Mouse (Mus musculus): Measurements from ENCODE around the gene Ptpra. TPM values are rescaled to one million over a fixed set of nuclear protein-coding genes. Genes with fewer than 3 reads are reported as not detected.
A peak's percentile ranks its signal among the peaks of the same experiment; 100 is the strongest.
"Not testable (repeated sequence)": the region's sequence is repeated elsewhere in the genome, so short reads cannot be mapped to it uniquely, and the experiment has no call there.

Ptpra gene
- polyA plus RNA-seq, 1 experiment from 2014 or later: 104 TPM

DNA sequence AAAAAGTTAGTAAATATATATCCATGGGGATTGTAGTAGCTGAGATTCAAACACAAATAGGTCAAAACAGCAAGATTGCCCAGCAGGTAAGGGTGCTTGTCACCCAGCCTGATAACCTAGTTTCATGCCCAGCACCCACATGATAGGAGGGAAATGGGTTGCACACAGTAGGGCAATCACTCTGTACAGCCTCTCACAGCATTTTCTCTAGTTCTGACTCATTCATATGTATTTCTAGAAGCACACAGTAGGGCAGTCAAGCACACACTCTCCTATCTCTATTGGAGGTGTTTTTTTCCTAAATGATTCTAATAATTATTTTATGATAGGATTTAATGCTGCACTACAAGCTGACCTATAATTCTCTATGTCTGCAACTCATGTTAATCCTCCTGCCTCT, 119.8 kb downstream of the Ptpra start:
- H3K4me3 ChIP-seq: no peak overlapping the region
- no peaks in the 10 kb centered on the region for H3K9me3 ChIP-seq
- ATAC-seq (ENCODE audit: low FRiP score, low read depth): no peak

DNA sequence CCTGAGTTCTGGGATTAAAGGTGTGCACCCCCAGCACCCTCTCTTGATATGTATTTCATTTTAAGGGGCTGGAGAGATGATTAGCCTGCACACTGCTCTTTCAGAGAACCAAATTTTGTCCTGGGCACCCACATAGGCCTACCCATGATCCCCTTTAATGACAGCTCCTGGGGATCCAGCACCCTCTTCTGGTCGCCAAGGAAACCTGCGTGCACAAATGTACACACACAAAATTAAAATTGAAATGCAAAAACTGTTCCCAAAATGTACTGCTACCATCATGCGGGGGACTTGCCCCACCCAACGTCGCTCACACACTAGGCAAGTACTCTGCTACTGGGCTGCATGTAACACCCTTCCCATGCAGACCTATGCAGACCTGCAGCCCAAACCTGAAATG, 124.9 kb downstream of the Ptpra start:
- peaks cover 14% of the 10 kb centered on the region for H3K4me1 ChIP-seq
- H3K9me3 ChIP-seq: no peaks in the 10 kb centered on the region
- H3K27me3 ChIP-seq: peaks cover 66% of the 10 kb centered on the region
- H3K36me3 ChIP-seq: no peaks in the 10 kb centered on the region
- WGBS: 81% methylated on average over 5 of the region's 5 CpGs
- no peak overlapping the region for H3K9ac ChIP-seq
- H3K4me2 ChIP-seq (replicated peaks): no peak overlapping the region
- no peak overlapping the region for H3K4me3 ChIP-seq
- no peak for ATAC-seq (ENCODE audit: low FRiP score, low read depth)
- no peak overlapping the region for H3K27ac ChIP-seq

More for the DNA sequence above, 119.8 kb downstream of the Ptpra start:
- H3K27me3 ChIP-seq: peaks cover 15% of the 10 kb centered on the region
- no peak overlapping the region for H3K27ac ChIP-seq
- H3K36me3 ChIP-seq: peaks cover 19% of the 10 kb centered on the region
- H3K9ac ChIP-seq: no peak overlapping the region
- peaks cover 6% of the 10 kb centered on the region for H3K4me1 ChIP-seq
- H3K4me2 ChIP-seq (replicated peaks): no peak overlapping the region

DNA sequence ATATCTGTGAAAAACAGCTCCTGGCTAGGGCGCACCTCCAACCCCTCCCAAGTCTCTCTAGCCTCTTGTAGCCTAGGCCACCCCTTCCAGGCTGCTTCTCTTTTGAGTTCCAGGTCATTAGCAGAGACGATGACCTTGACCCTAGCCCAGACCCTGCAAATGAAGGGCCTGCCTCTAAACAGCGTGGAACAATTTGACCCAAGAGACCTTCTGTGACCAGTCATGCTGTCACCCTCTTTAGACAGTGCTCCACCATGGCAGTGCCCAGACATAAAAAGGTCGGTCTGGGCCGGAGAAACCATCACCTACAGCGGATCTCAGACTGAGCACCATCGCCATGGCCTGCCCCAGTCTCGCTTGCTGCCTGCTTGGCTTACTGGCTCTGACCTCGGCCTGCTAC, 125.8 kb downstream of the Ptpra start, which contains the start of gene Oxt:
TSS of gene Oxt (plus strand) at position 301 of the 400 bp plus-strand sequence.
- peak within 1 kb of the TSS; percentile 42 for H3K4me3 ChIP-seq
- no peaks in the 10 kb centered on the region for H3K9me3 ChIP-seq
- H3K36me3 ChIP-seq: no peaks in the 10 kb centered on the region
- H3K4me2 ChIP-seq (replicated peaks): peak within 1 kb of the TSS; percentile 63
- H3K4me1 ChIP-seq: peaks cover 23% of the 10 kb centered on the region
- WGBS: 45% methylated on average over 9 of the region's 9 CpGs
- ATAC-seq (ENCODE audit: low FRiP score, low read depth): no peak
- H3K9ac ChIP-seq: peak within 1 kb of the TSS; percentile 54
- no peak within 1 kb of the TSS for H3K27ac ChIP-seq
- peaks cover 75% of the 10 kb centered on the region for H3K27me3 ChIP-seq

DNA sequence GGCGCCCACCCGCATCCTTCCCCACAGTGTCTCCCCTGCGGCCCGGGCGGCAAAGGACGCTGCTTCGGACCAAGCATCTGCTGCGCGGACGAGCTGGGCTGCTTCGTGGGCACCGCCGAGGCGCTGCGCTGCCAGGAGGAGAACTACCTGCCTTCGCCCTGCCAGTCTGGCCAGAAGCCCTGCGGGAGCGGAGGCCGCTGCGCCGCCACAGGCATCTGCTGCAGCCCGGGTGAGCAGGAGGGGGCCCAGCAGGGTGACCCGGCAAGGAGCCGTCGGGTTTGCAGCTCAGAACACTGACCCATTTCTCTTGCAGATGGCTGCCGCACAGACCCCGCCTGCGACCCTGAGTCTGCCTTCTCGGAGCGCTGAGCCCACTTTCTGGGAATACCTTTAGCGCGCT, 126.5 kb downstream of the Ptpra start:
- ATAC-seq (ENCODE audit: low FRiP score, low read depth): not testable (repeated sequence)

DNA sequence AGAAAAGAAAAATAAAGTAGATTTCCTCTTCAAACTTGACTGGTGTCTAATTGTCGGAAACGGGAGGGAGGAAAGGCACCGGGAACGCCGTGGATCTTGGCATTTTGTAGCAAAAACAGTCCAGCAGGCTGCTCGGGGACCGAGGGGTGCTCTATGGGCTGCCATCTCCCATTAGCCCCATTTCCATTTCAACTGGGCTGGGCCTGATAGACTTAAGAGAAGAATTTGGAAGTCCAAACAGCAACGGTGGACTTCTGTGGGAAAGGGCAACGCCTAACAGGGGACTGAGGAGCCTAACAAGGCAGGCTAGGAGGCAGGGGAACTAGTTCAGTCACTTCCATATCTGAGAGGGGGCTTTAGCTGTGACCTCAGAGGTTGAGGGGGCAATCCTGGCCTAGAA, 126.9 kb downstream of the Ptpra start:
- Histone ChIP-seq H3K27ac (no peak overlapping the region), H3K4me3 (peak overlapping the region; percentile 42), H3K9me3 (no peaks in the 10 kb centered on the region), H3K36me3 (no peaks in the 10 kb centered on the region), H3K4me2 (replicated peaks) (peak overlapping the region; percentile 63), H3K9ac (peak overlapping the region; percentile 1; the same call in 1 of the 2 replicates), H3K27me3 (peaks cover 86% of the 10 kb centered on the region), H3K4me1 (peaks cover 26% of the 10 kb centered on the region)
- WGBS: 6% methylated on average over 9 of the region's 9 CpGs
- ATAC-seq (ENCODE audit: low FRiP score, low read depth): no peak

More for the DNA sequence above, 126.5 kb downstream of the Ptpra start:
- H3K9ac ChIP-seq: peak overlapping the region; percentile 54
- H3K27ac ChIP-seq, H3K9me3 ChIP-seq, H3K36me3 ChIP-seq: not testable (repeated sequence)
- 3% methylated on average over 32 of the region's 32 CpGs for WGBS
- peak overlapping the region; percentile 63 for H3K4me2 ChIP-seq (replicated peaks)
- peaks cover 26% of the 10 kb centered on the region for H3K4me1 ChIP-seq
- peaks cover 82% of the 10 kb centered on the region for H3K27me3 ChIP-seq
- H3K4me3 ChIP-seq: peak overlapping the region; percentile 42

DNA sequence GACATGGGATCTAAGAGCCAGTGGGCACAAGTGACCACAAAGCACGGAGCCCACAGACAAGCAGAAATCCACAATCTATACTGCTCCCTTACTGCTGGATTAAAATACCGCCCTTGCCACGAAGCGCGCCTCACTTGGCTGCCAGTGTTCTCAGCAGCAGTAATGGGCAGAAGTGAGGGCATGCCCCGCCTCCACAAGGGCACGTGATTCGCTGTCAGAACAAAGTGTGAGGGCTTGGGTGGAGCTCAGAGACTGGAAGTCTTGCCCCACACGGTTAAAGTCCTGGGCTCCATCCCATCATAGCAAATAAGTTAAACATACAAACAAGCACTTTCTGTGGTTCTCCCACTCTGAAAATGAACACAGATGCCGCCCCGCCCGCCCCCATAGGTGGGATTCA, 127.6 kb downstream of the Ptpra start:
- Histone ChIP-seq H3K27me3 (peaks cover 93% of the 10 kb centered on the region), H3K27ac (no peak overlapping the region), H3K9me3 (no peaks in the 10 kb centered on the region), H3K4me1 (peaks cover 26% of the 10 kb centered on the region), H3K4me2 (replicated peaks) (peak overlapping the region; percentile 27), H3K9ac (peak overlapping the region; percentile 1; the same call in 1 of the 2 replicates), H3K36me3 (no peaks in the 10 kb centered on the region), H3K4me3 (0 out of 2 replicates have a peak overlapping the region, but pooled peaks have one; percentile 42)
- 3% methylated on average over 12 of the region's 12 CpGs for WGBS
- no peak for ATAC-seq (ENCODE audit: low FRiP score, low read depth)

DNA sequence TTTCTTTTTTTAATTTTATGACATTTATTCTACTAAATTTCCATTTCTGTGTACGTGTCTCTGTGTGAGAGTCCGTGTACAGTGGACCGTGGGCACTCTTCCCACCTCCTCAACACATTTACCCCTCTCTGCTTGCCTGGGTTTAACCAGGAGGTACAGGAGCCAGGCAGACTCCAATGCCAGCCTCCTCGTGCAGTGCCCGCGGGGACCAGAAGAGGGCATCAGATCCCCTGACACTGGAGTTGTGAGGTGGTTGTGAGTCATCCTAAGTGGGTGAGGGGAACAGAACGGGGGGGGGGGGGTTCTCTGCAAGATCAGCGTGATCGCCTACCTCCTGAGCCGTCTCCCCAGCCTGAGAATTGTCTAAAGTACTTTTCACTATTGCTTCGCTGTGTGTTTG, 128.1 kb downstream of the Ptpra start:
- Histone ChIP-seq H3K9me3 (no peaks in the 10 kb centered on the region), H3K4me1 (peaks cover 26% of the 10 kb centered on the region), H3K9ac (no peak overlapping the region), H3K27ac (no peak overlapping the region), H3K4me3 (no peak overlapping the region), H3K27me3 (peaks cover 98% of the 10 kb centered on the region), H3K4me2 (replicated peaks) (no peak overlapping the region), H3K36me3 (no peaks in the 10 kb centered on the region)
- 14% methylated on average over 11 of the region's 11 CpGs for WGBS
- no peak for ATAC-seq (ENCODE audit: low FRiP score, low read depth)

DNA sequence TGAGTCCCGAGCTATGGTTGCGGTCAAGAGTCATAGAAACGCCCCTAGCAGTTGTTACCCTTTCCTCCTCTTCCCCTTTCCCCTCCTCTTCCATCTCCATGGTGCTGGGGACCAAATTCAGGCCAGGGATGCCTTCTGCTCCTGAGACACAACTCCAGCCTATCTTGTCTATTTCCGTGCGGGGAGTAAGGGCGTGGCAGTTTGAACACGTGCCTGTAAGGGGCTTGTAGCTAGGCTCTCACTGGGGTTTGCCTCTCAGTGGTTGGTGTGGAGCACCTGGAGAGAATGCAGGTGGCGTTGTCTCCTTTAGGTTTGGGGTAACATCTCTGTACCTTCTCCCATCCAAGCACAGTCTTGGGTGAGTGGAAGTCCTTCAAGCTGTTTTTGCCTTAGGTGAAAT, 129.7 kb downstream of the Ptpra start:
- no peak for ATAC-seq (ENCODE audit: low FRiP score, low read depth)
- H3K4me2 ChIP-seq (replicated peaks): peak overlapping the region; percentile 69; the same call in 1 of the 2 replicates
- H3K9ac ChIP-seq: no peak overlapping the region
- peak overlapping the region; percentile 43 for H3K4me3 ChIP-seq
- no peaks in the 10 kb centered on the region for H3K9me3 ChIP-seq
- H3K27ac ChIP-seq: no peak overlapping the region
- H3K36me3 ChIP-seq: no peaks in the 10 kb centered on the region
- 9% methylated on average over 8 of the region's 8 CpGs for WGBS
- peaks cover 26% of the 10 kb centered on the region for H3K4me1 ChIP-seq
- peaks cover 96% of the 10 kb centered on the region for H3K27me3 ChIP-seq

DNA sequence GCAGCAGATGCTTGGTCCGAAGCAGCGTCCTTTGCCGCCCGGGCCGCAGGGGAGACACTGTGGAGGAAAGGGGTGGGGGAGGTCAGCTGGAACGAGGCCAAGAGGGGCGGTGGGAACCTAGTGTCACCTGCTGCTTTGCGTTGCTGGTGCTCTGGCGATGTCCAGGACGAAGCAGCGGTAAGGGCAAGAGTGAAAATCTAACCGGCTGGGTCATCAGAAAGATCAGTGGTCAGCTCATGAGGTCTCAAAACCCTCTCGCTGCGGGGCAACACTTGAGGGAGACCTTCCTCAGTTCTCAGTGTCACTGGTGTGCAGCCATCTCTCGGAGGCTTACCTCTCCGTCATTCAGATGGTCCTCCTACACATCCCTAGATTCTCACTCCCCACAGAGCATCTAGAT, 131.1 kb downstream of the Ptpra start:
- Histone ChIP-seq H3K4me1 (peaks cover 23% of the 10 kb centered on the region), H3K4me2 (replicated peaks) (peak overlapping the region; percentile 69)
- 6% methylated on average over 16 of the region's 16 CpGs for WGBS

DNA sequence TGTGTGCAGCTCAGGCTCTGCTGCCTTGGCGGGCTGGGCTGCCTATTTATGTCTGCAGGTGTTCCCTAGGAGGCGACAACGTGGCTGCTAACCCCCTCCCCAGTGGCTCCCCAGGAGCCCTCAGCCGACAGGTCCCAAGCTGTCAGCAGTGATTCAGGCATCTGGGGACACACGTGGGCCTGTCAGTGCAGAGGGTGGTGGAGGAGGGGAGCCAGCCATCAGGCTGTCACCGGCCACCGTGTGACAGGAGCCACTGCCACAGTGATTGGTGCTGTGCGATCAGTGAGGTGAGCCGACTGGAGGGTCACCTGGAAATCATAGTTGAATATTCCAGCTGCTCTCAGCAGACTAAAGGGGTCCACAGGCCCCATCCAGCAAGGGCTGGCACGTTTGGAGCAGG, 132.5 kb downstream of the Ptpra start, which contains the start of gene Avp:
TSS of gene Avp (minus strand) at position 3 of the 400 bp plus-strand sequence.
- H3K4me2 ChIP-seq (replicated peaks): no peak within 1 kb of the TSS
- 38% methylated on average over 10 of the region's 10 CpGs for WGBS

More for the DNA sequence above, 131.1 kb downstream of the Ptpra start:
- Histone ChIP-seq H3K27ac (no peak overlapping the region), H3K4me3 (peak overlapping the region; percentile 43), H3K36me3 (no peaks in the 10 kb centered on the region), H3K9ac (peak overlapping the region; percentile 62; the same call in 1 of the 2 replicates), H3K9me3 (no peaks in the 10 kb centered on the region), H3K27me3 (peaks cover 82% of the 10 kb centered on the region)
- no peak for ATAC-seq (ENCODE audit: low FRiP score, low read depth)

DNA sequence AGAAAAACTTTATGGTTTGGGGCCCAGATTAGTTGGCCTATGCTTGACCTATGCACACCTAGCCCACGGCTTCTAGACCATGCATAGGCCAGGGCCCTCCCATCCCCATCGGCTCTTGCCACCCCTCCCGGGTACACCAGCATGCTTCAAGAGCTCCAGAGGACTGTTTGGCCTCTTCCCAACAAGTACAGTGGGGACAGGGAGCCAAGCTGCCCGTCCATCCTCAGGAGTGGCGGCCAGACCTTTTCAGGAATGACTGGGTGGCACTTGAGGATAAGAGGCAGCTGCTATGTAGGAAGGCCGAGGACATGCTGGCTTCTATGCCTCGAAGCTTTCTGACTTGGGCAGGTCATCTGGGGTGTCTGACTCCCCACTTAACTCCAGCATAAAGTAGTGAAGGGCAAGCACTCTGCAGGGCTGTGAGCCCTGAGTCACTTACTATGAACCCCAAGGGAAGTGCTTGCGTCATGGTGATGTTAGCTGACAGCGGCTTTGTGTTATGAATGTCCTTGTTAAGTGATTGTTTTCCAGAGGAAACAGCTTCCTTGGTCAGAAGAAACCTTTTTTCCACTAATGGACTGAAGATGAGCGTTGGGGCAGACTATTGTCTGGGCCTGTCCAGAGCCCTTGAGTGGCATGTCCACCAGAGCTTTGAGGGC, 134.0 kb downstream of the Ptpra start:
- peaks cover 13% of the 10 kb centered on the region for H3K4me1 ChIP-seq
- 82% methylated on average over 10 of the region's 10 CpGs for WGBS
- no peaks in the 10 kb centered on the region for H3K36me3 ChIP-seq
- no peak overlapping the region for H3K9ac ChIP-seq
- H3K4me2 ChIP-seq (replicated peaks): no peak overlapping the region
- peaks cover 54% of the 10 kb centered on the region for H3K27me3 ChIP-seq
- H3K9me3 ChIP-seq: no peaks in the 10 kb centered on the region
- H3K27ac ChIP-seq: no peak overlapping the region
- no peak overlapping the region for H3K4me3 ChIP-seq
- ATAC-seq (ENCODE audit: low FRiP score, low read depth): no peak

More for the DNA sequence above, 132.5 kb downstream of the Ptpra start, which contains the start of gene Avp:
- Histone ChIP-seq H3K27me3 (peaks cover 69% of the 10 kb centered on the region), H3K36me3 (no peaks in the 10 kb centered on the region), H3K4me3 (no peak within 1 kb of the TSS), H3K9ac (no peak within 1 kb of the TSS), H3K9me3 (no peaks in the 10 kb centered on the region), H3K27ac (no peak within 1 kb of the TSS), H3K4me1 (peaks cover 15% of the 10 kb centered on the region)
- no peak for ATAC-seq (ENCODE audit: low FRiP score, low read depth)

DNA sequence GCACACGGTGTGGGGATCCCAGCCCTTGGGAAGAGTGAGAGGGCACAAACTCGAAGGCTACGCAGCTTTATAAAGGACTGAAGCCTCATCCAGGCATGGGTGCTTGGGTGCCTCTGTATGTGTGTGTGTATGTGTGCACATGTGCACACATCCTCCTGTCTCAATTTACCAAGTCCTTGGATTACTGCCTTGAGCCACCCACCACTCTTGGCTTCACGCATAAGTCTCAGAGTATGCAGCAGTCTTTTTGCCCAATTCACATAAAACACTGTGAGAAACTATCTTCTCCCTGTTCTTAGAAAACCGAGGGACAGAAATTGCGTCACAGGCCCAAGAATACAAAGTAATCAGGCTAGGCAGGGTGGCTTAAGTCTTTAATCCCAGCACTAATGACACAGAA, 135.9 kb downstream of the Ptpra start:
- no peak overlapping the region for H3K27ac ChIP-seq
- no peak overlapping the region for H3K9ac ChIP-seq
- WGBS: 80% methylated on average over 6 of the region's 6 CpGs
- H3K4me1 ChIP-seq: peaks cover 2% of the 10 kb centered on the region; the same call in 1 of the 2 replicates
- H3K9me3 ChIP-seq: no peaks in the 10 kb centered on the region
- no peak for ATAC-seq (ENCODE audit: low FRiP score, low read depth)
- no peak overlapping the region for H3K4me3 ChIP-seq
- H3K27me3 ChIP-seq: peaks cover 34% of the 10 kb centered on the region
- H3K36me3 ChIP-seq: peaks cover 19% of the 10 kb centered on the region
- H3K4me2 ChIP-seq (replicated peaks): no peak overlapping the region
